Mouse (Mus musculus): Measurements from ENCODE around the gene B3glct.

DNA sequence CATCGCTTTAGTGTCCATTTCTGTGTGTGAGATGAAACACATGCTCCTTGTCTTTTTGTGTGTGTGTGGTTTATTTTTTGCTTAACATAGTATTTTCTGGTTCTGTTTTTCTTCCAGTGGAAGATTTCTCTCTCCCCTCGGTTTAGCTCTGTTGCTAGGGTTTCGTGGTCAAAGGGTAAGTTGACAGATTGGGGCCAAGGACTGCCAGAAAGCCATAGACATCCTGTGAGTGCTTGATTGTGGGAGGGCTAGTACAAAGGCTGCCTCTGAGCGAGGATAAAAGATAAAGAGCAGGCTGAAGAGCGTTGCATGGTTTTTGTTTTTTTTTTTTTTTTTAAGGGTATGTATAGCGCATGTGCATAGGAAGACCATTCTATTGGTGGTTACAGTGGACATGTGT is 133.8 kb downstream of the B3glct start:
- TF ChIP-seq CTCF (IDR thresholded peaks at IDR 0.05; ENCODE audit: control insufficient read depth, insufficient read depth, low read length) (no peak), POLR2A (IDR thresholded peaks at IDR 0.05; ENCODE audit: borderline replicate concordance, control insufficient read depth, low read depth, low read length) (no peak)

Data from bone marrow, adult 2 months (tissue).